Mouse (Mus musculus): ENCODE measurements around the gene Ripk1.

GRCm38 (mm10) chr13:33989625-33990024 lies 12.5 kb upstream of the Ripk1 start:
- TF ChIP-seq POLR2A (IDR thresholded peaks at IDR 0.05; ENCODE audit: extremely low read depth, insufficient read depth, low read length) (no peak), CTCF (IDR thresholded peaks at IDR 0.05; ENCODE audit: low read depth, low read length) (no peak)
